Mouse (Mus musculus) ES-Bruce4 (cell line): Measurements from ENCODE around the gene Tcfl5.

Experiments used
- CTCF ChIP-seq: IDR thresholded peaks from one replicate; pipeline ENCODE4 v1.8.1; 2011; ENCODE audit warnings: low read depth, low read length
- EP300 ChIP-seq: IDR thresholded peaks from 2 replicates; pipeline ENCODE4 v1.6.1; 2011; ENCODE audit warnings: low read depth, low read length; ENCODE audit not compliant: insufficient read depth

- TF ChIP-seq EP300 (no peak), CTCF (no peak)
Measured at GRCm38 (mm10) chr2:180676706-180677105, 34.2 kb upstream of the Tcfl5 start.
